13 mouse cellular contexts compared by ENCODE assay signal in genomic region chr3:127741473-127741872, GRCm38 (mm10). TPM values are rescaled to one million over a fixed set of nuclear protein-coding genes. Genes with fewer than 3 reads are reported as not detected.
DNase-seq lines count a peak whose midpoint lies in the region; ATAC-seq lines count a peak whose summit lies in the region.
"Had no signal": no experiment of that assay in that cellular context is flagged by ENCODE, and none has a peak within 500 bp of the region (broad histone marks: within the 10 kb centered on the region; RNA-seq: fewer than 3 reads in every experiment).

No protein-coding gene starts in this region.

- no peaks in the 10 kb centered on the region for H3K36me3 ChIP-seq in liver, embryonic 12.5 days
- no peaks in the 10 kb centered on the region for H3K36me3 ChIP-seq in hindbrain, embryonic 14.5 days (replicated peaks; ENCODE audit: control insufficient read depth, insufficient read depth)
- no peaks in the 10 kb centered on the region for H3K36me3 ChIP-seq in midbrain, embryonic 16.5 days (ENCODE audit: control insufficient read depth, insufficient read depth, low read length)
- H3K36me3 ChIP-seq: embryonic facial prominence, embryonic 12.5 days; heart, embryonic 15.5 days; limb, embryonic 12.5 days; stomach, embryonic 15.5 days had no signal

- 82% methylated on average over 3 of the region's 3 CpGs for WGBS in liver, embryonic 12.5 days (ENCODE audit: insufficient replicate concordance)
- WGBS in hindbrain, embryonic 14.5 days: 95% methylated on average over 3 of the region's 3 CpGs
- WGBS in midbrain, embryonic 16.5 days: 96% methylated on average over 3 of the region's 3 CpGs

- no peaks in the 10 kb centered on the region; the same call in 1 of the 2 replicates for H3K9me3 ChIP-seq in liver, embryonic 12.5 days (replicated peaks)
- H3K9me3 ChIP-seq in hindbrain, embryonic 14.5 days (ENCODE audit: control insufficient read depth, low read length): 0 out of 2 replicates have a peak, but pooled peaks cover 4% of the 10 kb centered on the region
- no peaks in the 10 kb centered on the region for H3K9me3 ChIP-seq in midbrain, embryonic 16.5 days (replicated peaks; ENCODE audit: control insufficient read depth, low read length, poor library complexity, severe bottlenecking)
- H3K9me3 ChIP-seq: embryonic facial prominence, embryonic 12.5 days; heart, embryonic 15.5 days; stomach, embryonic 15.5 days had no signal

- no peak overlapping the region for H3K9ac ChIP-seq in liver, embryonic 12.5 days
- H3K9ac ChIP-seq in hindbrain, embryonic 14.5 days: no peak overlapping the region
- no peak overlapping the region for H3K9ac ChIP-seq in midbrain, embryonic 16.5 days (ENCODE audit: low read depth, low read length)
- H3K9ac ChIP-seq: embryonic facial prominence, embryonic 12.5 days; heart, embryonic 15.5 days; limb, embryonic 12.5 days; stomach, embryonic 15.5 days had no signal

- no peak overlapping the region for H3K4me2 ChIP-seq in liver, embryonic 12.5 days
- no peak overlapping the region for H3K4me2 ChIP-seq in hindbrain, embryonic 14.5 days (replicated peaks)
- H3K4me2 ChIP-seq in midbrain, embryonic 16.5 days (ENCODE audit: low read length): no peak overlapping the region
- H3K4me2 ChIP-seq: embryonic facial prominence, embryonic 12.5 days; heart, embryonic 15.5 days; limb, embryonic 12.5 days; stomach, embryonic 15.5 days had no signal

- no peak for ATAC-seq in CD4-positive, CD25-positive, alpha-beta regulatory T cell, adult 4 months
- ATAC-seq in liver, embryonic 12.5 days: no peak
- ATAC-seq in hindbrain, embryonic 14.5 days (ENCODE audit: low FRiP score): no peak
- no peak for ATAC-seq in midbrain, embryonic 16.5 days

- DNase-seq in CD4-positive, CD25-positive, alpha-beta regulatory T cell, adult 2 months (ENCODE audit: low read depth, low spot score): peak; percentile 24
- peak; percentile 22 for DNase-seq in liver
- DNase-seq in ES-CJ7 (ENCODE audit: low read depth, low spot score): peak; percentile 17
- DNase-seq in induced T-regulatory cell, adult 2 months (ENCODE audit: low read depth): peak; percentile 28
- DNase-seq in hindbrain, embryonic 14.5 days (ENCODE audit: low spot score): no peak
- DNase-seq: cerebellum, adult 9-11 months had no signal

- no peak overlapping the region for H3K27ac ChIP-seq in liver, embryonic 12.5 days
- H3K27ac ChIP-seq in hindbrain, embryonic 14.5 days: no peak overlapping the region
- no peak overlapping the region for H3K27ac ChIP-seq in midbrain, embryonic 16.5 days (ENCODE audit: low read length)
- H3K27ac ChIP-seq: embryonic facial prominence, embryonic 12.5 days; heart, embryonic 15.5 days; limb, embryonic 12.5 days; stomach, embryonic 15.5 days had no signal

- H3K27me3 ChIP-seq in liver, embryonic 12.5 days (replicated peaks): peaks cover 16% of the 10 kb centered on the region
- H3K27me3 ChIP-seq in hindbrain, embryonic 14.5 days (ENCODE audit: control insufficient read depth, insufficient read depth, low read length): 0 out of 2 replicates have a peak, but pooled peaks cover 4% of the 10 kb centered on the region
- no peaks in the 10 kb centered on the region for H3K27me3 ChIP-seq in midbrain, embryonic 16.5 days (ENCODE audit: control insufficient read depth, insufficient read depth, low read depth, low read length)

- no peaks in the 10 kb centered on the region for H3K4me1 ChIP-seq in liver, embryonic 12.5 days
- peaks cover 8% of the 10 kb centered on the region; the same call in 1 of the 2 replicates for H3K4me1 ChIP-seq in hindbrain, embryonic 14.5 days (replicated peaks; ENCODE audit: control insufficient read depth, insufficient read depth, low read length)
- H3K4me1 ChIP-seq in midbrain, embryonic 16.5 days (ENCODE audit: control insufficient read depth, insufficient read depth, low read length): peaks cover 11% of the 10 kb centered on the region
- H3K4me1 ChIP-seq: heart, embryonic 15.5 days; limb, embryonic 12.5 days; stomach, embryonic 15.5 days had no signal

- no peak overlapping the region for H3K4me3 ChIP-seq in liver, embryonic 12.5 days
- no peak overlapping the region for H3K4me3 ChIP-seq in hindbrain, embryonic 14.5 days (replicated peaks; ENCODE audit: low read length)
- no peak overlapping the region for H3K4me3 ChIP-seq in midbrain, embryonic 16.5 days (ENCODE audit: low read depth, low read length)
- H3K4me3 ChIP-seq: embryonic facial prominence, embryonic 12.5 days; heart, embryonic 15.5 days; limb, embryonic 12.5 days; stomach, embryonic 15.5 days had no signal

RNA-seq across cellular contexts. Expression of gene Alpk1, which starts 38.9 kb away (rescaled TPM):
- 1 to 10 TPM in 1 of 2 experiments, under 1 TPM in 1; 0.70 to 1.9 TPM for polyA plus RNA-seq in CD4-positive, CD25-positive, alpha-beta regulatory T cell, adult 4 months (2017; shearing (Covaris generic))
- 0.44 and 0.64 TPM in 2 replicates for polyA plus RNA-seq in liver, embryonic 12.5 days (2016; fragmentation: Nextera tagmentation; extraction: Ambion mirVana)
- polyA plus RNA-seq in hindbrain, embryonic 14.5 days (2014; fragmentation: Nextera tagmentation; extraction: Ambion mirVana): 0.80 and 0.91 TPM in 2 replicates
- polyA plus RNA-seq in midbrain, embryonic 16.5 days (2015; fragmentation: Nextera tagmentation; extraction: Ambion mirVana): 0.38 and 0.73 TPM in 2 replicates

RNA-seq across cellular contexts. Expression of gene Tifa, which starts 48.1 kb away (rescaled TPM):
- under 1 TPM in 1 of 2 experiments, not detected in 1; 0.38 TPM for polyA plus RNA-seq in CD4-positive, CD25-positive, alpha-beta regulatory T cell, adult 4 months (2017; shearing (Covaris generic))
- polyA plus RNA-seq in liver, embryonic 12.5 days (2016; fragmentation: Nextera tagmentation; extraction: Ambion mirVana): 12.8 and 13.7 TPM in 2 replicates
- 3.9 and 5.3 TPM in 2 replicates for polyA plus RNA-seq in hindbrain, embryonic 14.5 days (2014; fragmentation: Nextera tagmentation; extraction: Ambion mirVana)
- 3.1 and 3.8 TPM in 2 replicates for polyA plus RNA-seq in midbrain, embryonic 16.5 days (2015; fragmentation: Nextera tagmentation; extraction: Ambion mirVana)
